Mouse (Mus musculus): ENCODE measurements around the gene Qrich1. TPM values are rescaled to one million over a fixed set of nuclear protein-coding genes. Genes with fewer than 3 reads are reported as not detected.
"Not testable (repeated sequence)": the region's sequence is repeated elsewhere in the genome, so short reads cannot be mapped to it uniquely, and the experiment has no call there.

The Qrich1 gene
- polyA plus RNA-seq, 1 experiment from 2014 or later: 168 TPM

DNA sequence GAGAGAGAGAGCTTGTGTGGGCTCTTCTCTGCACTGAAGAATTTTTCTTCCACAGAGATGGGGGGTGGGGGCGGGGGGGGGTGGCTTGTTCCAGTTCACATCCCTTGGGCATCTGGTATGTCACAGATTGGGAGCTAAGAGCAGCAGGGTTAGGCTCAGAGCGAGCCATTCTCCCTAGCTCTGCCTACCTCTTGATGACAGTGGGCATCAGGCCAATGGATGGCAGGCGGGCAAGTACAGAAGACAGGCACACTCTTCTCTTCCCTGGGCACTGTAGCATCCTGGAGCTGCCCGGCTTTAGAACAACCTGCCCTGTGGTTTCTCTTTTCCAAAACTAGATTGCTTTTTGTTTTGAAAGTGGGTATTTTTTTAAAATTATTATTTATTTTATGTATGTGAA lies 74.9 kb downstream of the Qrich1 start:
- H3K4me3 ChIP-seq: no peak overlapping the region
- WGBS: 89% methylated on average over 4 of the region's 4 CpGs
- no peak overlapping the region for H3K27ac ChIP-seq
- H3K27me3 ChIP-seq (ENCODE audit: insufficient read depth, poor library complexity, severe bottlenecking): peaks cover under 1% of the 10 kb centered on the region; the same call in 1 of the 2 replicates
- peaks cover 8% of the 10 kb centered on the region; the same call in 1 of the 2 replicates for H3K36me3 ChIP-seq
- H3K4me1 ChIP-seq (replicated peaks): peaks cover 41% of the 10 kb centered on the region
- no peak for DNase-seq (ENCODE audit: low spot score)
- H3K9me3 ChIP-seq: no peaks in the 10 kb centered on the region

DNA sequence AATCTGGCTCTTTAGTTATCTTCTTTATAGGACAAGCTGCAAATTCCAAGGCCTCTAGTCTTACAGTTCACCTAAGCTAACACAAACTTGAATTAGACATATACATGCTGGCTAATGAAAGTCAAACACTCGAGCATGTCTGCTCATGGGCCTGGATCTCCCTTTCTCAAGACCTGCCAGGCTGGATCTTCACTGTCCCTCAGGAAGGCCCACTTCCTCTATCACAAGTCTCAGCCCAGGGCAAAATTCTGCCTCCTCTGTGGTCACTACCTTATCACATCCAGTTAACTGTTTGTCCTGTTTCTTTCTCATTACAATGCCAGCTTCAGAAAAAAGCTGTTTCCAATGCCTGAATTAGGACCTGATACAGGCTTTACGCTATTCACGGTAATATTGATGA lies 77.7 kb downstream of the Qrich1 start:
- Histone ChIP-seq H3K36me3 (peaks cover 8% of the 10 kb centered on the region; the same call in 1 of the 2 replicates), H3K27ac (no peak overlapping the region), H3K27me3 (ENCODE audit: insufficient read depth, poor library complexity, severe bottlenecking) (0 out of 2 replicates have a peak, but pooled peaks cover 4% of the 10 kb centered on the region), H3K4me1 (replicated peaks) (peaks cover 29% of the 10 kb centered on the region), H3K4me3 (no peak overlapping the region), H3K9me3 (no peaks in the 10 kb centered on the region)
- DNase-seq (ENCODE audit: low spot score): no peak
- 88% methylated on average over 3 of the region's 3 CpGs for WGBS

DNA sequence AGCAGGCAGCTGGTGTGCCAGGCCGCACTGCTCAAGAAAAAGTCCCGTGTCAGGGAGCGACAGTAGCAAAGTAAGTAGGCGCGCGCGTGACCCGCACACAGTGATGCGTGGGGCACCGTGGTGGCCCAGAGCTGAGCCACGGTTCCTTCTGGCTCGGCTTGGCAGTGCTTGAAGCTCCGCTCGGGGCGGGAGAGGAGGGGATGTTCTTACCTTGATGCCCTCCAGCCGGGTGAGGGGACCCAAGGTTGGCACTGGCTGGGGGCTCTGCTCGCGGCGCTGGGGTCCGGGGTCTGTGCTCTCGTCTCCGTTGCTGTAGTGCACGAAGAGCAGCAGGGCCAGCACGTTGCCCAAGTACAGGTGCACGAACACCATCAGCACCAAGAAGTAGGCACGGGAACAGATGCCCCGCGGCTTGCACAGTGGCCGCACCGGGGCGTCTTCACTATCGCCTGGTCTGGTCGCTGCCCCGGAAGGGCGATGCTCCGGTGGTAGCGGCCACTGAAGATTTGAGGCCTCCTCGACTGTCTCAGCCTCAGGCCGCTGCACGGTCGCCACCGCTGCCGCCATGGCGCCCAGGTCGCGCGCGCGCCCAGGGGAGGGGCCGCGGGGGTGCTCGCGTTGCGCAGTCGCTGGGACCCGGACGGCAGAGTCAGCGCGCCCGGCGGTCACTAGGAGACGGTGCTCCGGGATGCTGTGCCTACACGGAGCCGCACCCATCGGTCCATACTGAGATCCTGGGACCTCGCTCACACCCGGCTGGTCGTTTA lies 80.6 kb downstream of the Qrich1 start, which contains the start of gene P4htm:
TSS of gene P4htm (minus strand) at position 670 of the 767 bp plus-strand sequence.
- Histone ChIP-seq H3K9me3 (no peaks in the 10 kb centered on the region), H3K27ac (peak within 1 kb of the TSS; percentile 86), H3K27me3 (ENCODE audit: insufficient read depth, poor library complexity, severe bottlenecking) (0 out of 2 replicates have a peak, but pooled peaks cover 4% of the 10 kb centered on the region), H3K4me1 (replicated peaks) (peaks cover 23% of the 10 kb centered on the region), H3K4me3 (peak within 1 kb of the TSS; percentile 77), H3K36me3 (peaks cover 13% of the 10 kb centered on the region)
- DNase-seq (ENCODE audit: low spot score): peak; percentile 65
- 3% methylated on average over 69 of the region's 69 CpGs for WGBS

DNA sequence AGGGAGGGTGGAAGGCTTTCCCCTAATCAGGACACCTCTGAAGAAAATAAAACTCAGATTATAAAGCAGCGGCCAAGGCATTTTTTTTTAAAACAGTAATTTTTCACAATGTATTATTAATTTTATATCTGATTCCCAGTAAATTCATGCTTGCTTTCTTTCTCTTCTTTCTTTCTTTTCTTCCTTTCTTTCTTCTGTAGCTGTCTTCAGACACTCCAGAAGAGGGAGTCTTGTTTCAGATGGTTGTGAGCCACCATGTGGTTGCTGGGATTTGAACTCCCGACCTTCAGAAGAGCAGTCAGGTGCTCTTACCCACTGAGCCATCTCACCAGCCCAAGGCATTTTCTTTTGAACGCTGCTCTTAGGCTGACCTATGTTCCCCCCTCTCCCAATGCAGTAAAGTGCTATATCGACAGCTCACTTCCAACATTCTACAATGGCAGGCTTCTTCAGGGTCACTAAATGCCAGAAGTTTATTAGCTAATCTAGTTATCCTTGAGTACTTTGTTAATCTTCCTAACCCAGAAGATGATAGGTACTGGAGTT lies 82.5 kb downstream of the Qrich1 start:
- H3K36me3 ChIP-seq: peaks cover 27% of the 10 kb centered on the region
- H3K27ac ChIP-seq: no peak overlapping the region
- DNase-seq (ENCODE audit: low spot score): no peak
- 81% methylated on average over 4 of the region's 4 CpGs for WGBS
- peaks cover 23% of the 10 kb centered on the region for H3K4me1 ChIP-seq (replicated peaks)
- no peaks in the 10 kb centered on the region for H3K9me3 ChIP-seq
- 0 out of 2 replicates have a peak, but pooled peaks cover 4% of the 10 kb centered on the region for H3K27me3 ChIP-seq (ENCODE audit: insufficient read depth, poor library complexity, severe bottlenecking)
- no peak overlapping the region for H3K4me3 ChIP-seq

DNA sequence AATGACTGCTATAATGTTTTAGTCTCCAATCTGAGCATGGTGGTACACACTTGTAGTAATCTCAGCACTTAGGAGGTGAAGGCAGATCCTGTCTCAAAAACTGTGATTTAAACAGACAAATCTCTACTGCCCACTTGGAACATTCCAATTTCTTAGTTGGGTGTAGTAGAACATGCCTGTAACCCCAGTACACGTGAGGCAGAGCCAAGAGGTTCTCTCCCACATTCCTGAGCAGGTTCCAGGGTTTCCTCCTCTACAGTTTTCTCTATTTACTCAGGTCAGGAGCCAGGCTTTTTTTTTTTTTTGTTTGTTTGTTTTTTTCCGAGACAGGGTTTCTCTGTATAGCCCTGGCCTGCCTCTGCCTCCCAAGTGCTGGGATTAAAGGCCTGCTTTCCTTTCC lies 83.4 kb downstream of the Qrich1 start:
- H3K27me3 ChIP-seq (ENCODE audit: insufficient read depth, poor library complexity, severe bottlenecking): 0 out of 2 replicates have a peak, but pooled peaks cover 4% of the 10 kb centered on the region
- H3K4me3 ChIP-seq: no peak overlapping the region
- 59% methylated on average over 2 of the region's 2 CpGs for WGBS
- peaks cover 36% of the 10 kb centered on the region for H3K36me3 ChIP-seq
- H3K4me1 ChIP-seq (replicated peaks): peaks cover 27% of the 10 kb centered on the region
- no peak for DNase-seq (ENCODE audit: low spot score)
- no peaks in the 10 kb centered on the region for H3K9me3 ChIP-seq
- no peak overlapping the region for H3K27ac ChIP-seq

DNA sequence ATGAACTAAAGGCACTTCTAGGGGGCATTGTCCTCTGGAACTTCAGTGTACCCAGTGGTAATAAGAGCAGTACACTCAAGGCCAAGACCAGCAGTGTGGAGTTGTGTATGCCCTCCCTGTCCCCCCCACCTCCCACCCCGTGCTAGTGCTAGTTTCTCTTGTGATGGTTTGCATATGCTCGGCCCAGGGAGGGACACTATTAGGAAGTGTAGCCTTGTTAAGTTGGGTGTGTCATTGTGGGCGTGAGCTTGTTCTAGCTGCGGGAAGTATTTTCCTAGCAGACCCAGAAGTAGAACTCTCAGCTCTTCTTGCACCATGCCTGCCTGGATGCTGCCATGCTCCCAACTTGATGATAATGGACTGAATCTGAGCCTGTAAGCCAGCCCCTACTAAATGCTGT lies 85.4 kb downstream of the Qrich1 start:
- Histone ChIP-seq H3K36me3 (peaks cover 56% of the 10 kb centered on the region), H3K27me3 (ENCODE audit: insufficient read depth, poor library complexity, severe bottlenecking) (0 out of 2 replicates have a peak, but pooled peaks cover 4% of the 10 kb centered on the region), H3K4me1 (replicated peaks) (peaks cover 15% of the 10 kb centered on the region), H3K9me3 (no peaks in the 10 kb centered on the region), H3K4me3 (no peak overlapping the region), H3K27ac (no peak overlapping the region)
- 87% methylated on average over 4 of the region's 4 CpGs for WGBS
- DNase-seq (ENCODE audit: low spot score): no peak

DNA sequence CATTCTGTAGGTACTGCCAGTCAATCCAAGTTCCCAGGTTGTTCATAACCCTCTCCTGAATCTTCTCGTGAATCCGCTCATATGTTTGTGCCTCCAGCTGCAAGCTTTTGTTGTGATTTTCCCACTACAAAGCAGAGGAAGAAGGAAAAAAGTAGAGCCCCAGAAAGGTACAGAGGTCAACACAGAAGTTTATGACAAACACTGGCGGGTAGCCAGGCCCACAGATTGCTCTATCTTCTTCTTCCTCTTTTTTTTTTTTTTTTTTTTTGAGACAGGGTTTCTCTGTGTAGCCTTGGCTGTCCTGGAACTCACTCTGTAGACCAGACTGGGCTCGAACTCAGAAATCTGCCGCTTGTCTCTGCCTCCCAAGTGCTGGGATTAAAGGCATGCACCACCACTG lies 91.3 kb downstream of the Qrich1 start:
- DNase-seq (ENCODE audit: low spot score); H3K9me3 ChIP-seq; H3K4me1 ChIP-seq (replicated peaks); H3K27me3 ChIP-seq (ENCODE audit: insufficient read depth, poor library complexity, severe bottlenecking); H3K4me3 ChIP-seq; H3K27ac ChIP-seq: not testable (repeated sequence)
- WGBS: 96% methylated on average over 5 of the region's 5 CpGs
- peaks cover 100% of the 10 kb centered on the region for H3K36me3 ChIP-seq

DNA sequence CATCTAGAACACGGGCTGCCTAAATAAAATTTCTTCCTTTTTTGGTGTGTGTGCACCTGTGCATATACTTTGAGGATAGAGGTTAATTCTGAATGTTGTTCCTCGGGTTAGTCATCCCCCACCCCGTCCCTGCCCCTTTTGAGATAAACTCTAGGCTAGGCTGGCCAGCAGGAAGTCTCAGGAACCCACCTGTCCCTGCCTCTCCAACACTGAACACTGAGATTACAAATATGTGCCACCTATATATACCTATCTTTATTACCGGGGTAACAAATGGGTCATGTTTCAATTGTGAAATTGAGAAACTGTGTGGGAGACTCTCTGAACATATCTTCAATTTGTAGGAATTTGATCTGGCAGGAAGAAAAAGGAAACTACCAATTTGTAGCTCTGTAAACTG lies 92.3 kb downstream of the Qrich1 start:
- H3K36me3 ChIP-seq: peaks cover 99% of the 10 kb centered on the region

More for the DNA sequence above, 92.3 kb downstream of the Qrich1 start:
- Histone ChIP-seq H3K9me3 (no peaks in the 10 kb centered on the region), H3K4me1 (replicated peaks) (peaks cover 3% of the 10 kb centered on the region; the same call in 1 of the 2 replicates), H3K27me3 (ENCODE audit: insufficient read depth, poor library complexity, severe bottlenecking) (no peaks in the 10 kb centered on the region), H3K27ac (no peak overlapping the region), H3K4me3 (no peak overlapping the region)
- no peak for DNase-seq (ENCODE audit: low spot score)
- 89% methylated on average over 4 of the region's 4 CpGs for WGBS

MicroRNAs encoded within 50 kb of the gene (microRNA counts, 519-probe panel; counts per million panel counts)
- microRNA mmu-miR-191 (3,734 counts per million, percentile 87 among the panel's probes with 10 or more counts), microRNA mmu-miR-425 (1,255 counts per million, percentile 77 among the panel's probes with 10 or more counts)

Other genes with a start within 250 kb of the Qrich1 start
- gene Nicn1, start 226.4 kb upstream of the Qrich1 start, polyA plus RNA-seq (2016; fragmentation: Nextera tagmentation; extraction: Ambion mirVana): 39.5 and 54.3 TPM in 2 replicates
- gene Amt, start 220.0 kb upstream of the Qrich1 start, polyA plus RNA-seq (2016; fragmentation: Nextera tagmentation; extraction: Ambion mirVana): 31.4 and 34.7 TPM in 2 replicates
- 271 and 385 TPM in 2 replicates for gene Rhoa, start 210.7 kb upstream of the Qrich1 start, polyA plus RNA-seq (2016; fragmentation: Nextera tagmentation; extraction: Ambion mirVana)
- gene Tcta, start 210.6 kb upstream of the Qrich1 start, polyA plus RNA-seq (2016; fragmentation: Nextera tagmentation; extraction: Ambion mirVana): 20.7 and 32.7 TPM in 2 replicates
- gene Gpx1, start 177.9 kb upstream of the Qrich1 start, polyA plus RNA-seq (2016; fragmentation: Nextera tagmentation; extraction: Ambion mirVana): 816 and 892 TPM in 2 replicates
- 124 and 128 TPM in 2 replicates for gene Usp4, start 169.0 kb upstream of the Qrich1 start, polyA plus RNA-seq (2016; fragmentation: Nextera tagmentation; extraction: Ambion mirVana)
- gene 1700102P08Rik, start 124.0 kb upstream of the Qrich1 start, polyA plus RNA-seq (2016; fragmentation: Nextera tagmentation; extraction: Ambion mirVana): 0.58 and 0.69 TPM in 2 replicates
- 1.0 and 1.2 TPM in 2 replicates for gene Ccdc36, start 88.3 kb upstream of the Qrich1 start, polyA plus RNA-seq (2016; fragmentation: Nextera tagmentation; extraction: Ambion mirVana)
- not detected in 2 replicates for gene BC048562, start 80.3 kb upstream of the Qrich1 start, polyA plus RNA-seq (2016; fragmentation: Nextera tagmentation; extraction: Ambion mirVana)
- gene Ccdc71, start 56.3 kb upstream of the Qrich1 start, polyA plus RNA-seq (2016; fragmentation: Nextera tagmentation; extraction: Ambion mirVana): 56.1 and 56.9 TPM in 2 replicates
- gene Klhdc8b, start 55.2 kb upstream of the Qrich1 start, polyA plus RNA-seq (2016; fragmentation: Nextera tagmentation; extraction: Ambion mirVana): 29.5 and 41.3 TPM in 2 replicates
- 40.8 and 41.0 TPM in 2 replicates for gene Lamb2, start 37.1 kb upstream of the Qrich1 start, polyA plus RNA-seq (2016; fragmentation: Nextera tagmentation; extraction: Ambion mirVana)
- gene Usp19, start 26.2 kb upstream of the Qrich1 start, polyA plus RNA-seq (2016; fragmentation: Nextera tagmentation; extraction: Ambion mirVana): 86.5 and 87.8 TPM in 2 replicates
- gene Qars, start 9.1 kb upstream of the Qrich1 start, polyA plus RNA-seq (2016; fragmentation: Nextera tagmentation; extraction: Ambion mirVana): 103 and 112 TPM in 2 replicates
- 185 and 214 TPM in 2 replicates for gene Impdh2, start 43.5 kb downstream of the Qrich1 start, polyA plus RNA-seq (2016; fragmentation: Nextera tagmentation; extraction: Ambion mirVana)
- gene Ndufaf3, start 50.6 kb downstream of the Qrich1 start, polyA plus RNA-seq (2016; fragmentation: Nextera tagmentation; extraction: Ambion mirVana): 57.0 and 69.3 TPM in 2 replicates
- gene Dalrd3, start 53.1 kb downstream of the Qrich1 start, polyA plus RNA-seq (2016; fragmentation: Nextera tagmentation; extraction: Ambion mirVana): 169 and 222 TPM in 2 replicates
- 166 and 233 TPM in 2 replicates for gene Wdr6, start 61.9 kb downstream of the Qrich1 start, polyA plus RNA-seq (2016; fragmentation: Nextera tagmentation; extraction: Ambion mirVana)
- 7.3 and 12.2 TPM in 2 replicates for gene P4htm, start 80.9 kb downstream of the Qrich1 start, polyA plus RNA-seq (2016; fragmentation: Nextera tagmentation; extraction: Ambion mirVana)
- gene Arih2, start 132.6 kb downstream of the Qrich1 start, polyA plus RNA-seq (2016; fragmentation: Nextera tagmentation; extraction: Ambion mirVana): 56.4 and 58.8 TPM in 2 replicates
- 30.0 and 33.8 TPM in 2 replicates for gene Slc25a20, start 145.3 kb downstream of the Qrich1 start, polyA plus RNA-seq (2016; fragmentation: Nextera tagmentation; extraction: Ambion mirVana)
- 34.2 and 35.0 TPM in 2 replicates for gene Prkar2a, start 172.5 kb downstream of the Qrich1 start, polyA plus RNA-seq (2016; fragmentation: Nextera tagmentation; extraction: Ambion mirVana)